Mouse (Mus musculus): Measurements from ENCODE around the gene Ssh3. TPM values are rescaled to one million over a fixed set of nuclear protein-coding genes. Genes with fewer than 3 reads are reported as not detected.

Gene Ssh3
- polyA plus RNA-seq, 1 experiment from 2014 or later: 2.6 TPM

DNA sequence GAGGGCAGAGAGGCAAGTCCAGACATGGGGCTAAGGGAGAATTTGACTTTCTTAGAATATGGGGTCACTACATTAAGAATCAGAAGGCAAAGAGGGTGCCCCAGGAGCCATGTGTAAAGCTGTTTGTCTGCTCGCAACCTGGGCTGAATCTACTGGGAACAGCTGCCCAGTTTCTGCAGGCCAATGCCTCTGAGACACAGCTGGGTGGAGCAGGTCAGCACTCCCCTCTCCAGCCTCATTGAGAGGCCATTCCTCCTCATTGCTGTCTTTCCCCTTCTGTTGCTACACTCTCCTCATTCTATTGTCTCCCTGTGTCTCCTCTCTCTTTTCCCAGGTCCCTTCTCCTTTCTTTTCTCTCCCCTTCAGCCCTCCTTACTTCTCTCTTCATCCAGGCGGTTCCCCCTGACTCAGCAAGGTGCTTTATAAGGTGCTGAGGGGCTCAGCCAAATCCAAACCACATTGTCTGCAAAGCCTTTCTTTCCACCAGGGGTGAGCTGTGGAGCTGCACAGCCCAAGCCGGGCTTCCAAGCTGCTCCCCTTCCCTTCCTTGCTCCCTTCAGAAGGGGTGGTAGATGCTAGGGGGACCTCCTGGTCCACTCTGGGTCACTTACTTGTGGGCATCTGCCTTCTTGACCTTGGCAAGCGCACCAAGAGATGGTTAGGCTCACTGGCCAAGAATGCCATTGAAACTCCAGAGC lies 56.9 kb downstream of the Ssh3 start:
- no peaks in the 10 kb centered on the region for H3K36me3 ChIP-seq
- H3K9ac ChIP-seq: no peak overlapping the region
- H3K27me3 ChIP-seq (replicated peaks): peaks cover 94% of the 10 kb centered on the region
- H3K4me2 ChIP-seq: no peak overlapping the region
- ATAC-seq: no peak
- H3K4me3 ChIP-seq: no peak overlapping the region
- peaks cover 47% of the 10 kb centered on the region for H3K4me1 ChIP-seq
- WGBS (ENCODE audit: insufficient replicate concordance): 28% methylated on average over 4 of the region's 4 CpGs
- no peak overlapping the region for H3K27ac ChIP-seq
- H3K9me3 ChIP-seq (replicated peaks): no peaks in the 10 kb centered on the region

Small RNA genes lying within 50 kb of the gene (microRNA-seq; reads per million reads assigned to microRNA genes)
- gene Gm26115: not detected
- not detected for gene Mir6985

Other genes with a start within 250 kb of the Ssh3 start
- gene Gstp1, start 231.2 kb downstream of the Ssh3 start, polyA plus RNA-seq (2016; fragmentation: Nextera tagmentation; extraction: Ambion mirVana): 583 and 622 TPM in 2 replicates
- gene Gstp2, start 223.2 kb downstream of the Ssh3 start, polyA plus RNA-seq (2016; fragmentation: Nextera tagmentation; extraction: Ambion mirVana): 6.2 and 7.3 TPM in 2 replicates
- 15.0 and 18.5 TPM in 2 replicates for gene Gstp3, start 209.6 kb downstream of the Ssh3 start, polyA plus RNA-seq (2016; fragmentation: Nextera tagmentation; extraction: Ambion mirVana)
- 0.37 and 0.53 TPM in 2 replicates for gene Cabp2, start 187.6 kb downstream of the Ssh3 start, polyA plus RNA-seq (2016; fragmentation: Nextera tagmentation; extraction: Ambion mirVana)
- gene Cdk2ap2, start 172.0 kb downstream of the Ssh3 start, polyA plus RNA-seq (2016; fragmentation: Nextera tagmentation; extraction: Ambion mirVana): 93.2 and 101 TPM in 2 replicates
- gene Pitpnm1, start 169.2 kb downstream of the Ssh3 start, polyA plus RNA-seq (2016; fragmentation: Nextera tagmentation; extraction: Ambion mirVana): 4.8 and 5.0 TPM in 2 replicates
- gene Aip, start 143.3 kb downstream of the Ssh3 start, polyA plus RNA-seq (2016; fragmentation: Nextera tagmentation; extraction: Ambion mirVana): 42.0 and 43.6 TPM in 2 replicates
- not detected in 2 replicates for gene Gpr152, start 129.4 kb downstream of the Ssh3 start, polyA plus RNA-seq (2016; fragmentation: Nextera tagmentation; extraction: Ambion mirVana)
- gene Cabp4, start 125.1 kb downstream of the Ssh3 start, polyA plus RNA-seq (2016; fragmentation: Nextera tagmentation; extraction: Ambion mirVana): 0.06 and 0.07 TPM in 2 replicates
- 86.5 and 86.9 TPM in 2 replicates for gene Coro1b, start 120.6 kb downstream of the Ssh3 start, polyA plus RNA-seq (2016; fragmentation: Nextera tagmentation; extraction: Ambion mirVana)
- 24.3 and 26.2 TPM in 2 replicates for gene Ptprcap, start 115.6 kb downstream of the Ssh3 start, polyA plus RNA-seq (2016; fragmentation: Nextera tagmentation; extraction: Ambion mirVana)
- gene Rps6kb2, start 105.8 kb downstream of the Ssh3 start, polyA plus RNA-seq (2016; fragmentation: Nextera tagmentation; extraction: Ambion mirVana): 39.1 and 39.4 TPM in 2 replicates
- gene Carns1, start 93.7 kb downstream of the Ssh3 start, polyA plus RNA-seq (2016; fragmentation: Nextera tagmentation; extraction: Ambion mirVana): 0.93 and 1.3 TPM in 2 replicates
- gene Tbc1d10c, start 77.9 kb downstream of the Ssh3 start, polyA plus RNA-seq (2016; fragmentation: Nextera tagmentation; extraction: Ambion mirVana): 4.3 and 4.9 TPM in 2 replicates
- gene Ppp1ca, start 77.1 kb downstream of the Ssh3 start, polyA plus RNA-seq (2016; fragmentation: Nextera tagmentation; extraction: Ambion mirVana): 572 and 577 TPM in 2 replicates
- gene Rad9a, start 67.5 kb downstream of the Ssh3 start, polyA plus RNA-seq (2016; fragmentation: Nextera tagmentation; extraction: Ambion mirVana): 26.5 and 26.8 TPM in 2 replicates
- gene Clcf1, start 54.9 kb downstream of the Ssh3 start, polyA plus RNA-seq (2016; fragmentation: Nextera tagmentation; extraction: Ambion mirVana): 0.73 and 1.3 TPM in 2 replicates
- not detected in 2 replicates for gene AC109138.7, start 54.8 kb downstream of the Ssh3 start, polyA plus RNA-seq (2016; fragmentation: Nextera tagmentation; extraction: Ambion mirVana)
- 12.8 and 13.2 TPM in 2 replicates for gene Pold4, start 37.3 kb downstream of the Ssh3 start, polyA plus RNA-seq (2016; fragmentation: Nextera tagmentation; extraction: Ambion mirVana)
- gene Ankrd13d, start 14.0 kb upstream of the Ssh3 start, polyA plus RNA-seq (2016; fragmentation: Nextera tagmentation; extraction: Ambion mirVana): 0.99 and 1.4 TPM in 2 replicates
- gene Grk2, start 37.0 kb upstream of the Ssh3 start, polyA plus RNA-seq (2016; fragmentation: Nextera tagmentation; extraction: Ambion mirVana): 15.7 and 17.9 TPM in 2 replicates
- gene Kdm2a, start 129.1 kb upstream of the Ssh3 start, polyA plus RNA-seq (2016; fragmentation: Nextera tagmentation; extraction: Ambion mirVana): 25.4 and 28.1 TPM in 2 replicates
- 7.8 and 8.1 TPM in 2 replicates for gene Rhod, start 170.3 kb upstream of the Ssh3 start, polyA plus RNA-seq (2016; fragmentation: Nextera tagmentation; extraction: Ambion mirVana)
- gene Syt12, start 208.3 kb upstream of the Ssh3 start, polyA plus RNA-seq (2016; fragmentation: Nextera tagmentation; extraction: Ambion mirVana): 0.35 and 0.42 TPM in 2 replicates
- gene 2010003K11Rik, start 229.4 kb upstream of the Ssh3 start, polyA plus RNA-seq (2016; fragmentation: Nextera tagmentation; extraction: Ambion mirVana): not detected in 2 replicates
- gene Pcx, start 241.3 kb upstream of the Ssh3 start, polyA plus RNA-seq (2016; fragmentation: Nextera tagmentation; extraction: Ambion mirVana): 34.3 and 34.8 TPM in 2 replicates